Mouse (Mus musculus) mature B cell (primary cell): Measurements from ENCODE around the gene Fndc10.
"Not testable (repeated sequence)": the region's sequence is repeated elsewhere in the genome, so short reads cannot be mapped to it uniquely, and the experiment has no call there.

Experiments used
- in situ Hi-C: fragments of 300-500 bp; cut with MboI; formaldehyde crosslinking; loops from 2 replicates; pipeline ENCODE4 v1.14.3; 2019

Fndc10 gene

GRCm38 (mm10) chr4:155687764-155688163, 6.4 kb upstream of the Fndc10 start:
- in situ Hi-C loops, result not testable (repeated sequence)

DNA sequence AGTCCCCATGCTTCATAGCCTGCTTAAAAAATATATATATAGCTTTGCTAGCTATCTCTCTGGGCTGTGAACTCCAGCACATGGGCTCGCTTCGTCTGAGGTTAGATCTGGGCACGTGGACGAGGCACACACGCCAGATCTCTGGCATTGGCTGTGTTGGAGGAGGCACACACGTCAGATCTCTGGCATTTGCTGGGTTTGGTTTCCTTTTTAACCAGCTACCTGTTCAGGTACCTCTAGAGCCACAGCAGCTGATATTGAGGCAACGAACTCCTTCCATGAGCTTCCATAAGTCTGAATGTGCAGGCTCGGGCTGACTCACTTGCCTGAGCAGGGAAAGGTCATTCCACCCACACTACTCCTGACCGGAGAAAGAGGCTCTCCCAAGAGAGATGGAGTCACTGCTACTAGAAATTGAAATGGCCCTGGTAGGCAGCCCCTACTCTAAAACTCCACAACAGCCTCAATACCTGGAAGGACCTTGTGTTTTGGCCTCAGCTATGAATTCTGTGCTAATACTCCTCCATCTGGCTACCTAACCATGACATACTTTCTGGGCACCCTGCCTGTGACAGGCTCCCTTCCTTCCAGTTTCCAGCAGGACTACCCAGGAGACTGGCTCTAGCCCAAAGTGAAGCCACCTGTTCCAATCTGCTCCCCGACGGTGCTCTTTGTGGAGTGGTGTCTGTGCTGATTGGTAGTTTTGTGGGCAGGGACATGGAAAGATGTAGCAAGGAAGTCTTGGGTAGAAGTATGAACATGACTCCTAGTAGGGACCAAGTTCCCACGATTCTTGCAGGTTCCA, 3.4 kb upstream of the Fndc10 start:
- in situ Hi-C loops, result no loop called here

GRCm38 (mm10) chr4:155692421-155692820, 1.7 kb upstream of the Fndc10 start:
- in situ Hi-C loops, result no loop called here

GRCm38 (mm10) chr4:155694482-155695401, 600 bp downstream of the Fndc10 start:
- in situ Hi-C loops, result no loop called here

- in situ Hi-C loops, result no loop called here
Measured at GRCm38 (mm10) chr4:155695531-155696062, 1.5 kb downstream of the Fndc10 start.

DNA sequence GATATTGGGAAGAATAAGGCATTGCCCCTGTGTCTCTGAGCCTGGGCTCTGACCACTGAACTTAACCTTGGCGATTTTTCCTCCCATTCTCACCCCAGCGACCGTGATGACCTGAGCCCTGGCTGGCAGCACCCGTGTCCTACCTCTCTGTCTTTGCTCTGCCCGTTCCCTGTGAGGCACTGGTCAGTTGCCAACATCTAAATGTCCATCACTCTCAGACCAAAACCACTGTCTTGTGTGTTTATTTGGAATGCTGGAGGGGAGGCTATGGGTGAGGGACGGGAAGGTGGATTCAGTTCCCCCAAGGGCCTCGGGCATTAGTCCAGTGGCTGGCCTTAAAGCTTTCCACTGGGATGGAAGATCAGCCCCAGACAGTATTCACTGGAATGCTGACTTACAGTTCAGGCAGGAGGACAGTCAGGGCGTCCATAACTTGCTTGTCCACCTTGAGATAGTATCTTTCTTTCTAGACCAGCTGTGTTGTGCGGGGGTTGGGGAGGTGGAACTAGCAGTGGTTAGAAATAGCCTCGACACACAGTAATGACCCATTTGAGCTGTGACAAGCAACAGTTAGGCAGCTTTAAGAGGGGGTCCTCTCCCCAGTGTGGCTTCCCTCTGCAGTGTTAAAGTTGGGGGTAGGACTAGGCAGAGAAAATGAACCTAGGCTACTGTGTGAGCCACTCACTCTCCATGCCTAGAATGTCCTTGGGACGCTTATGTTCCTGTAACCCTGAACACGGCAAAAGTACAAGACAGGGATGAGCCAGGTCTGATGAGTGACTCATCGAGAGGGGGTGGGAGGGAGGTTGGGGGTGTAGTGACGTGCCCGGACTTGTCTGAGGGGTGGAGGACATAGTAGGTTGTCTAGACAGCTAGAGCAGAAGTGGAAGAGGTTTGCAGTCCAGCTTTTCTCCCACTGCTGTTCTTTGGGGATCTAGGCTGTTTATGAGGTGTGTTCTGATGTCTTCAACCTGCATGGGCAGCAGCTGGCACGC, 2.4 kb downstream of the Fndc10 start:
- in situ Hi-C loops, result no loop called here

DNA sequence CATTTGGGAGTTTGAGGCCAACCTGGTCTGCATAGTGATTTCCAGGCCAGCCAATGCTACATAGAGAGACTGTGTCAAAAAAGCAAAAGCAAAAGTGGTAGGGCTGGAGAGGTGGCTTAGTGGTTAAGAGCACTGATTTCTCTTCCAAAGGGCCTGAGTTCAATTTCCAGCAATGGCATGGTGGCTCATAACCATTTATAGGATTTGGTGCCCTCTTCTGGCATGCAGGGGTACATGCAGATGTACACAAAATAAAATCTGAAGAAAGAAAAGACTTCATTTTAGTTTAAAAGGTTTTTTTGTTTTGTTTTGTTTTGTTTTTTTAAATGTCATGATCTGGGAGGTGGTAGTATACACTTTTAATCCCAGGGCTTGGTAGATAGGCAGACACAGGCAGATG, 6.3 kb downstream of the Fndc10 start:
- in situ Hi-C loops, result no loop called here

DNA sequence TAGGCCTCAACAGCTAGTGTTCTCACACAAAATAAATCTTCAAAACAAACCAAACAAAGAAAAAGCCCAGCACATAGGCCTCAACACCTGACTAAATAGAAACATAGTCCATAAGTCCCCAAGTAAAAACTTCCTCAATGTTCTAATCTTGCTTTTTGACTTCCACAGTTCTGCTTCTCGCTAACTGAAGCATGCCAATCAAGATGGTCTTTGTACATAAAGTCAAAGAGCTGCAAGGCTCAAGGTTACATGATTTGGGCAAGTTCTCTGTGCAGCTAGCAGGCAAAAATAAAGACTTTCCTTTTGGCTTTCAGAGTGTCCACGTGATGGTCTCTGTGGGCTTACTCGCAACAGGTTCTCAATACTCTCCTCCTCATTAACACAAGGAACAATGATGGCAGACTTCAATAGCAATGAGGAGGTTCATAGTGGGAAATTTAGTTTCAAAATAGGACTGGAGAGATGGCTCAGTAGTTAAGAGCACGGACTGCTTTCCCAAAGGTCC, 9.3 kb downstream of the Fndc10 start:
- in situ Hi-C loops, result no loop called here

DNA sequence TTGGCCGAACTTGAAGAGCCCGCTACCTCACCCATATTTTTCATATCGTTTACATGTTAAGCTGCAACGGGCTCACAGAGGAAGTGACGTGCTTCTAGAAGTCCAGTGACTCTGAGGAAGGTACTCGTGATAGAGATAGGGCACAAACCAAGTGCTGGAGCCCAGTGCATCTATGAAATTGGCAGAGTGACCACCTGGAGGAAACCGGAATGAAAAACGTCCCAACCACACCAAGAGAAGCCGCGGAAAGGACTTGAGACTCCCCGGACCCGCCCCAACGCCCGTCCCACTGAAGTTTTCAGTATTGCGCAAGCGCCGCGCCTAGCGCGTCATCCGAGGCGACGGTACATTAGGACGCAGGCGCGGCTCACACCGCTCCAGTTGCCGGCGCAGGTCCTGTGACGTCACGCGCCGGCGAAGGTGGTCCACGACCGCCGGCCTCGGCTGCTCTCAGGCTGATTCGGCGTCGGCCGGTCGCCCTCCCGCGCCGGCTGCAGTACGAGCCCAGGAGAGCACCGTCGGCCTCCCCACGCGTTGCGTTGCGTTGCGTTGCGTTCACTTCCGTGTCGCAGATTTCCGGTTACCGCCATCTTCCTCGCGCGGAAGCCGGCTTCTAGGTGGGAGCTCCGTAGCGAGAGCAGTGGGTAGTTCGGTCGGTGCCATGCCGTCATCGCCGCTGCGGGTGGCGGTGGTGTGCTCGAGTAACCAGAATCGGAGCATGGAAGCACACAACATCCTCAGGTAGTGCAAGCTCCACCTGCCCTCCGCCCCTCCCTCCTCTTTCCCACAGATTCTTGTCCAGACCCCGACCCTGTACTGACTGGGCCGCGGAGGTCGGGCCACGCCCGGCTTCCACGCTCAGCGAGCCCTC, 10.8 kb downstream of the Fndc10 start, which contains the start of gene Ssu72:
Gene Ssu72, plus strand, starts transcription at position 80 of the 871 bp plus-strand sequence.
- in situ Hi-C loops, result no loop called here

DNA sequence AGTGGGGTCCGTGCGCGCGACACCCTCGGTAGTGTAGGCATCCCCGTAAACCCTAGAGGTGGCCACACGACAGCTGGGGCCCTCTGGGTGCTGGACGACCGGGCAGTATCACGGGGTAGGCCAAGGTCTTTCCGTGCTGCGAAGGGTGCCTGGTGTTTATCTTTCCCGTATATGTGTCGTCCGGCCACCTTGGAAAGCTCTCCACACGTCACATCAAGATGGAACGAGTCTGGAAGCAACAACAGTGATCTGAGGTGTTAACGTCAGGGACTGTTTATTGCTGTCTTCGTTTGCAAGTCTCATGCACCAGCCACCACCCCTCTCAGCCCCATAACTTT, 11.4 kb downstream of the Fndc10 start:
- in situ Hi-C loops, result no loop called here

GRCm38 (mm10) chr4:155708582-155708981, 14.4 kb downstream of the Fndc10 start:
- in situ Hi-C loops, result no loop called here

DNA sequence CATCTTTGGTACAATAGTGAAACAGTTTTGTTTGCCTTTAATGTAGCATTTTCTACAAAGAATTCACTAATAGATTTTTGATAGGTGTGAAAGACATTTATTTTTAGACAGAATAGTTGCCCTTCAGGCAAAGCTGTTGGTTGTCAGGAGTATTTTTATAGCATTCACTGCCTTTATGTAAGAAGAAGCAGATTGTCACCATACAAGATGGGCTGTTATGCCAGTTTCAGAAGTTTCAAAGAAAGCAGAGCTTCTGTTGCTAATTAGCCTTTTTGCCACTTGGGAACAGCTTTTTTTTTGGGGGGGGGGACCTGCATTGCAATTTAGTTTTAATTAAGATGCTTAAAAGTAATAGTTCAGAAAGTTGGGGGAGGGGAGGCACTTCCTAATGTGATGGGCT, 14.8 kb downstream of the Fndc10 start:
- in situ Hi-C loops, result no loop called here

DNA sequence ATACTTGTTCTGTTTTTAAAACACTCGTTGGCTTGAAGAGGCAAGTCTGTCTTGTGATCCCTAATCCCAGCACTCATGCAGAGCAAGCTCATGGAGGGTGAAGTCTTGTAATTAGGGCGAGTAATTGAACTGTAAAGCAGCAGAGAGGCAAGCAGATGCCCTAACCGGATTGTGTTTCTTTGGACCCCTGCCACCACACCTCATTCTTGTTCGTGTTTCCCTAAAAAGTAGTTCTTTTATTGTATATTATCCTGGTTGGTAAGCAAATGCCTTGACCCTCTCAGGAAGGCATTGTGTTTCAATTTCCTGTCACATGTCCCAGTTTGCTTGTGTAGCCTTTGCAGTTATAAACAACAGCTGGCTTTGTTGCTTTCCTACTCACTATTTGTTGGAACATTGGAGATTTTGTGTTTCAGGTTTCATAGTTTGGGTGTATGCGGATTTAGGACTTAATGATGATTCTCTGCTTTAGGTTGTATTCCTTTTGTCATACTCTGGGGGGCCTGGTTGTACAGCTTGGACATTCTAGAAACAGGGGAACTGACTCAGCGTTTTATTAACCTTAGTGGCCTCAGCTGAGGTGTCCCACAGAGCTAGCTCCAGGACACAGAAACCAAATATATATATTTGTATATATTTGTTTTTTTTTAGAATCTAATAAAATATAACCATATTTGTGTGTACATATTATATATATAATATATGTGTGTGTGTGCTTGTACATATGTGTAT, 16.5 kb downstream of the Fndc10 start:
- in situ Hi-C loops, result loop anchor here (10.0 kb wide), 1 partner anchor 54 kb away; the partner anchor contains the start of gene Atad3a

- in situ Hi-C loops, result no loop called here
Measured at GRCm38 (mm10) chr4:155721668-155722083, 27.5 kb downstream of the Fndc10 start.

DNA sequence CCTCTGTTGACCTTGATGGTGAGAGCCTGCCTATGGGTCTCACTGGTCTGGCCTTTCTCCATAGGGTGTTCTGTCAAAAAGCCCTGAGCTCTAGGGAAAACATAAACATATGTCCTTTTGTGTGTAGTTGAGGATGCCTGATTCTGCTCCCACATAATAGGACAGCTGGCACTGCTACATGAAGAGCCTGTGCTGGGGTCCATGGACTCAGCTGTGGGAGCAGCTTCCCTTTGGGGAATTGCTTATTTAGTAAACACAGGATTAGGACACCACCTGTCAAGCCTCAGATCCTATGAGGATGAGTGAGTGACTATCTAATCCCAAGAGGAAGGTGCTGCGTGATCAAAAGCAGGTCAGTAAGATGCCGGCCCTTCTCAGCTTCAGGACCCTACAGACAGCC, 33.9 kb downstream of the Fndc10 start:
- in situ Hi-C loops, result no loop called here

DNA sequence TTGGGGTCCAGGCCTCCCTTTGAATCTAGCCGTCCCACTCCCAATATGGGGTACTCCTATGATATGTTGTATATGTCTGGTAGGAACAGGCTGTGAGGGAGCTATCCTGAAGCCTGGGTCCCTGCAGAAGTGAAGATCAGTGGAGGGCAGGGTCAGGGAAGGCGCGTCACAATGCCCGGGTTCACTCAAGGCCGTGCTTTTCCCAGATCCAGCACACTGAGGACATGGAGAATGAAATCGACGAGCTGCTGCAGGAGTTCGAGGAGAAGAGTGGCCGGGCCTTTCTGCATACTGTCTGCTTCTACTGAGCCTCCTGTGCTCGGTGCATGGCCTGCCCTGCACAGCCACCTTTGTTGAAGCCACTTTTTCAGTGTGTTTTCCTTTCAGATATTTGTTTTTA, 39.1 kb downstream of the Fndc10 start:
- in situ Hi-C loops, result loop anchor here (5.0 kb wide), 1 partner anchor 34 kb away; no protein-coding TSS in a partner anchor

DNA sequence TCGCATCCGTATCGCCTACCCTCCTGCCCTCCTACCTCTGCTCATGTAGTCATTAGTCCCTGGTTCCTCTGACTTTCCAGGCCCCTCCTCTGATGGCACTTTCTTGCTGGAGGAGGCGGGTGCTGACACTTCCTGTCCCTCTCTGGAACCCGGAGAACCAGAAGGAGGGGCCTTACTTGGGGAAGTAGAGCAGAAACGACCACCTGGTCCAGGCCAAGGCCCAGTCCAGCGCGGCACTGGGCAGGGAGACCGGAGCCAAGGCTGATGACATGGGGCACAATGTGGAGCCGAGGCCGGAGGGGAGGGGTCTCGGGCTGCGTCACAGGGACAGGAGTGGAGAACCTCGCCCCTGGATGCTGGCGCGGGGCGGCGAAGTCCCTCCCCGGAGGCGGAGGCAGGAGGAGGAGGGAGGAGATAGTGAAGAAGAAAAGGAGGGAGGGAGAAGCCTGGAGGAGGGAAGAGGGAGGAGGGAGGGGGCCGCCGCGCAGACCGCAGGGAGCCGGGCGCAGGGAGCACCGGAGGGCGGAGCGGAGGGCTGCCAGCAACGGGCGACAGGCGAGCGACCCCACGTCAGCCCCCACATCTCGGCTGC, 40.3 kb downstream of the Fndc10 start, which contains the start of gene Tmem240:
Gene Tmem240, plus strand, starts transcription at position 451 of the 592 bp plus-strand sequence.
- in situ Hi-C loops, result loop anchor here (5.0 kb wide), 1 partner anchor 33 kb away; no protein-coding TSS in a partner anchor

DNA sequence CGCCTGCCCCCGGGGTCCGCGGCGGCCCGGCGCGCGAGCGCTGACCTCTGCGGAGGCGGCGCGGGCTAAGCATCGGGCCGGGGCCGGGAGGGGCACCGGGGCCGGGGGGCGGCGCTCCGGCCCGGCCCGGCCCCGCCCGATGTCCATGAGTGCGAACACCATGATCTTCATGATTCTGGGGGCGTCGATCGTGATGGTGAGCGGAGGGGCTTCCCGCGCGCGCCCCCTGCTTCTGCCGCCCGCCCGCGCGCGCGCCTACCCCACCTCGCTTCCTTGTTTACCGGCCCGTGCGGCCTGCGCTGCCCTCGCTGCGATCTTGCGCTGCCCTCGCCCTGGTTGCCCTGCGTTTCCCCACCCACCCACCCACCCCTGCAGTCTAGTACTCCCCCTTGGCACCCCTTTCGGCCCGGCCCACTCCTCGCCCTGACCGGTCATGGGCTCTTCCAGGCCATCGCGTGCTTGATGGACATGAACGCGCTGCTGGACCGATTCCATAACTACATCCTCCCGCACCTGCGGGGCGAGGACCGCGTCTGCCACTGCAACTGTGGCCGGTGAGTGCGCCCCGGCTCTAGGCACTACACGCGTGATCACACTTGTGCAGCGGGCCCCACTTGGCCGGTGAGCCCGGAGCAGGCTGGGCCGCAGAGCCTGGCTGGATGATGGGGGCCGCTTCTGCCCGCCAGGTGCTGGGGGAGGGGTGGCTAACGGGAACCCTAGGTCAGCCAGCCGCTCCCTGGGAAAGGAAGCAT, 41.0 kb downstream of the Fndc10 start:
- in situ Hi-C loops, result loop anchor here (5.0 kb wide), 1 partner anchor 32 kb away; no protein-coding TSS in a partner anchor
